Mouse (Mus musculus): ENCODE measurements around the gene Iqsec1. TPM values are rescaled to one million over a fixed set of nuclear protein-coding genes. Genes with fewer than 3 reads are reported as not detected.

Iqsec1 gene
- polyA plus RNA-seq, 1 experiment, result 41.7 TPM

GRCm38 (mm10) chr6:90813526-90813925, 175.0 kb downstream of the Iqsec1 start:
- no peak for TF ChIP-seq CTCF (IDR thresholded peaks at IDR 0.05; ENCODE audit: low read depth, low read length)
- TF ChIP-seq EP300 (IDR thresholded peaks at IDR 0.05; ENCODE audit: insufficient read depth, low read depth, low read length), result no peak
- no peak for TF ChIP-seq POLR2A (IDR thresholded peaks at IDR 0.05; ENCODE audit: insufficient read depth, low read length)
- Histone ChIP-seq H3K9me3 (replicated peaks; ENCODE audit: control insufficient read depth, insufficient read depth, low read length, poor library complexity, severe bottlenecking) (no peaks in the 10 kb centered on the region), H3K27me3 (ENCODE audit: control insufficient read depth, insufficient read depth, low read length, poor library complexity, severe bottlenecking) (no peaks in the 10 kb centered on the region), H3K9ac (ENCODE audit: low read depth, poor library complexity, severe bottlenecking) (no peak overlapping the region), H3K36me3 (ENCODE audit: control insufficient read depth, insufficient read depth, low read length, poor library complexity, severe bottlenecking) (no peaks in the 10 kb centered on the region), H3K4me1 (ENCODE audit: control insufficient read depth, insufficient read depth, low read length) (no peaks in the 10 kb centered on the region), H3K27ac (ENCODE audit: insufficient read depth, low read length) (no peak overlapping the region), H3K4me3 (ENCODE audit: low read depth, low read length) (no peak overlapping the region)

- H3K27me3 ChIP-seq (ENCODE audit: control insufficient read depth, insufficient read depth, low read length, poor library complexity, severe bottlenecking), result no peaks in the 10 kb centered on the region
- TF ChIP-seq POLR2A (IDR thresholded peaks at IDR 0.05; ENCODE audit: insufficient read depth, low read length) (no peak), CTCF (IDR thresholded peaks at IDR 0.05; ENCODE audit: low read depth, low read length) (no peak), EP300 (IDR thresholded peaks at IDR 0.05; ENCODE audit: insufficient read depth, low read depth, low read length) (no peak)
- no peaks in the 10 kb centered on the region for H3K4me1 ChIP-seq (ENCODE audit: control insufficient read depth, insufficient read depth, low read length)
- H3K4me3 ChIP-seq (ENCODE audit: low read depth, low read length), result no peak overlapping the region
- no peak overlapping the region for H3K27ac ChIP-seq (ENCODE audit: insufficient read depth, low read length)
- H3K9ac ChIP-seq (ENCODE audit: low read depth, poor library complexity, severe bottlenecking), result no peak overlapping the region
- no peaks in the 10 kb centered on the region for H3K36me3 ChIP-seq (ENCODE audit: control insufficient read depth, insufficient read depth, low read length, poor library complexity, severe bottlenecking)
- no peaks in the 10 kb centered on the region for H3K9me3 ChIP-seq (replicated peaks; ENCODE audit: control insufficient read depth, insufficient read depth, low read length, poor library complexity, severe bottlenecking)
Measured at GRCm38 (mm10) chr6:90812584-90812983, 175.9 kb downstream of the Iqsec1 start.

- no peaks in the 10 kb centered on the region for H3K9me3 ChIP-seq (replicated peaks; ENCODE audit: control insufficient read depth, insufficient read depth, low read length, poor library complexity, severe bottlenecking)
- no peak overlapping the region for H3K4me3 ChIP-seq (ENCODE audit: low read depth, low read length)
- no peaks in the 10 kb centered on the region for H3K36me3 ChIP-seq (ENCODE audit: control insufficient read depth, insufficient read depth, low read length, poor library complexity, severe bottlenecking)
- H3K27me3 ChIP-seq (ENCODE audit: control insufficient read depth, insufficient read depth, low read length, poor library complexity, severe bottlenecking), result no peaks in the 10 kb centered on the region
- no peaks in the 10 kb centered on the region for H3K4me1 ChIP-seq (ENCODE audit: control insufficient read depth, insufficient read depth, low read length)
- no peak overlapping the region for H3K27ac ChIP-seq (ENCODE audit: insufficient read depth, low read length)
- no peak for TF ChIP-seq EP300 (IDR thresholded peaks at IDR 0.05; ENCODE audit: insufficient read depth, low read depth, low read length)
- no peak for TF ChIP-seq POLR2A (IDR thresholded peaks at IDR 0.05; ENCODE audit: insufficient read depth, low read length)
- TF ChIP-seq CTCF (IDR thresholded peaks at IDR 0.05; ENCODE audit: low read depth, low read length), result no peak
- no peak overlapping the region for H3K9ac ChIP-seq (ENCODE audit: low read depth, poor library complexity, severe bottlenecking)
Measured at GRCm38 (mm10) chr6:90812072-90812471, 176.4 kb downstream of the Iqsec1 start.

GRCm38 (mm10) chr6:90810576-90810975, 177.9 kb downstream of the Iqsec1 start:
- no peaks in the 10 kb centered on the region for H3K4me1 ChIP-seq (ENCODE audit: control insufficient read depth, insufficient read depth, low read length)
- H3K27ac ChIP-seq (ENCODE audit: insufficient read depth, low read length), result no peak overlapping the region
- H3K4me3 ChIP-seq (ENCODE audit: low read depth, low read length), result no peak overlapping the region
- no peaks in the 10 kb centered on the region for H3K36me3 ChIP-seq (ENCODE audit: control insufficient read depth, insufficient read depth, low read length, poor library complexity, severe bottlenecking)
- H3K9me3 ChIP-seq (replicated peaks; ENCODE audit: control insufficient read depth, insufficient read depth, low read length, poor library complexity, severe bottlenecking), result no peaks in the 10 kb centered on the region
- H3K9ac ChIP-seq (ENCODE audit: low read depth, poor library complexity, severe bottlenecking), result no peak overlapping the region
- TF ChIP-seq POLR2A (IDR thresholded peaks at IDR 0.05; ENCODE audit: insufficient read depth, low read length), result no peak
- no peak for TF ChIP-seq EP300 (IDR thresholded peaks at IDR 0.05; ENCODE audit: insufficient read depth, low read depth, low read length)
- no peak for TF ChIP-seq CTCF (IDR thresholded peaks at IDR 0.05; ENCODE audit: low read depth, low read length)
- H3K27me3 ChIP-seq (ENCODE audit: control insufficient read depth, insufficient read depth, low read length, poor library complexity, severe bottlenecking), result no peaks in the 10 kb centered on the region

- H3K9me3 ChIP-seq (replicated peaks; ENCODE audit: control insufficient read depth, insufficient read depth, low read length, poor library complexity, severe bottlenecking), result no peaks in the 10 kb centered on the region
- H3K36me3 ChIP-seq (ENCODE audit: control insufficient read depth, insufficient read depth, low read length, poor library complexity, severe bottlenecking), result no peaks in the 10 kb centered on the region
- H3K9ac ChIP-seq (ENCODE audit: low read depth, poor library complexity, severe bottlenecking), result no peak overlapping the region
- no peaks in the 10 kb centered on the region for H3K4me1 ChIP-seq (ENCODE audit: control insufficient read depth, insufficient read depth, low read length)
- no peak overlapping the region for H3K27ac ChIP-seq (ENCODE audit: insufficient read depth, low read length)
- H3K4me3 ChIP-seq (ENCODE audit: low read depth, low read length), result peak overlapping the region; percentile 12; the same call in 1 of the 2 replicates
- no peaks in the 10 kb centered on the region for H3K27me3 ChIP-seq (ENCODE audit: control insufficient read depth, insufficient read depth, low read length, poor library complexity, severe bottlenecking)
- TF ChIP-seq EP300 (IDR thresholded peaks at IDR 0.05; ENCODE audit: insufficient read depth, low read depth, low read length) (no peak), CTCF (IDR thresholded peaks at IDR 0.05; ENCODE audit: low read depth, low read length) (peak; percentile 45), POLR2A (IDR thresholded peaks at IDR 0.05; ENCODE audit: insufficient read depth, low read length) (no peak)
Measured at GRCm38 (mm10) chr6:90809960-90810362, 178.5 kb downstream of the Iqsec1 start.

GRCm38 (mm10) chr6:90809077-90809840, 179.2 kb downstream of the Iqsec1 start:
- H3K4me3 ChIP-seq (ENCODE audit: low read depth, low read length), result peak overlapping the region; percentile 12; the same call in 1 of the 2 replicates
- no peak overlapping the region for H3K9ac ChIP-seq (ENCODE audit: low read depth, poor library complexity, severe bottlenecking)
- H3K9me3 ChIP-seq (replicated peaks; ENCODE audit: control insufficient read depth, insufficient read depth, low read length, poor library complexity, severe bottlenecking), result no peaks in the 10 kb centered on the region
- no peak overlapping the region for H3K27ac ChIP-seq (ENCODE audit: insufficient read depth, low read length)
- H3K4me1 ChIP-seq (ENCODE audit: control insufficient read depth, insufficient read depth, low read length), result no peaks in the 10 kb centered on the region
- no peak for TF ChIP-seq CTCF (IDR thresholded peaks at IDR 0.05; ENCODE audit: low read depth, low read length)
- TF ChIP-seq EP300 (IDR thresholded peaks at IDR 0.05; ENCODE audit: insufficient read depth, low read depth, low read length), result no peak
- no peak for TF ChIP-seq POLR2A (IDR thresholded peaks at IDR 0.05; ENCODE audit: insufficient read depth, low read length)
- H3K27me3 ChIP-seq (ENCODE audit: control insufficient read depth, insufficient read depth, low read length, poor library complexity, severe bottlenecking), result no peaks in the 10 kb centered on the region
- H3K36me3 ChIP-seq (ENCODE audit: control insufficient read depth, insufficient read depth, low read length, poor library complexity, severe bottlenecking), result no peaks in the 10 kb centered on the region
